Mouse (Mus musculus) liver, embryonic 11.5 days (tissue): ENCODE measurements around the gene Ocln. TPM values are rescaled to one million over a fixed set of nuclear protein-coding genes. Genes with fewer than 3 reads are reported as not detected.

Experiments
- ATAC-seq: fragments of 200-750 bp; cut with Nextera tagmentation; replicated peaks from 2 replicates; pipeline ENCODE4 v1.8.0; 2017; ENCODE audit warnings: moderate number of reproducible peaks, mild to moderate bottlenecking, moderate TSS enrichment, moderate library complexity; ENCODE audit not compliant: low FRiP score
- DNase-seq: peaks from one replicate; pipeline ENCODE4 v3.0.0-alpha.2; 2017; ENCODE audit warnings: low spot score
- H3K27ac ChIP-seq: fragments of 300-500 bp; sonication (generic); 2 replicates; pipeline ENCODE4 v1.5.1; 2014; ENCODE audit warnings: mild to moderate bottlenecking, low read depth, low read length, control low read depth
- H3K27me3 ChIP-seq: fragments of 300-500 bp; sonication (generic); replicated peaks from 2 replicates; pipeline ENCODE4 v1.6.1; 2014; ENCODE audit warnings: low read length, mixed read lengths; ENCODE audit not compliant: control insufficient read depth, insufficient read depth
- H3K36me3 ChIP-seq: fragments of 300-500 bp; sonication (generic); 2 replicates; pipeline ENCODE4 v1.6.1; 2014; ENCODE audit warnings: mild to moderate bottlenecking, low read length, moderate library complexity, mixed read lengths; ENCODE audit not compliant: control insufficient read depth, insufficient read depth
- H3K4me1 ChIP-seq: fragments of 300-500 bp; sonication (generic); replicated peaks from 2 replicates; pipeline ENCODE4 v1.6.1; 2014; ENCODE audit warnings: low read length, mixed read lengths; ENCODE audit not compliant: control insufficient read depth, insufficient read depth
- H3K4me2 ChIP-seq: fragments of 300-500 bp; sonication (generic); 2 replicates; pipeline ENCODE4 v1.6.1; 2014; ENCODE audit warnings: mild to moderate bottlenecking, control low read depth, moderate library complexity
- H3K4me3 ChIP-seq: fragments of 300-500 bp; sonication (generic); 2 replicates; pipeline ENCODE4 v1.5.1; 2014; ENCODE audit warnings: low read depth, low read length, control low read depth
- H3K9ac ChIP-seq: fragments of 300-500 bp; sonication (generic); 2 replicates; pipeline ENCODE4 v1.6.1; 2014; ENCODE audit warnings: low read depth, low read length, control low read depth
- H3K9me3 ChIP-seq: fragments of 300-500 bp; sonication (generic); 2 replicates; pipeline ENCODE4 v1.6.1; 2016; ENCODE audit warnings: low read length, inconsistent platforms, mixed read lengths; ENCODE audit not compliant: control insufficient read depth
- WGBS: fragments of 180-500 bp; shearing (Covaris S2); extraction: QIAGEN DNeasy Blood & Tissue Kit; methylation state at CpG from one replicate; pipeline ENCODE4 v1.1.7; 2014; 5-methylcytosine and 5-hydroxymethylcytosine counted together
- polyA plus RNA-seq: library from polyadenylated mRNA; unstranded; fragments of >200 nt; fragmentation: Nextera tagmentation; extraction: Ambion mirVana; gene quantifications from 2 replicates; pipeline ENCODE4 v1.2.1, GENCODE M21; 2014

Ocln gene
- polyA plus RNA-seq, 1 experiment from 2014 or later, result 8.5 TPM

GRCm38 (mm10) chr13:100553042-100553437, 522 bp upstream of the Ocln start:
- Histone ChIP-seq H3K4me3 (peak overlapping the region; percentile 67), H3K36me3 (no peaks in the 10 kb centered on the region), H3K4me2 (peak overlapping the region; percentile 92), H3K27ac (no peak overlapping the region), H3K9me3 (no peaks in the 10 kb centered on the region), H3K9ac (no peak overlapping the region), H3K27me3 (peaks cover 44% of the 10 kb centered on the region), H3K4me1 (0 out of 2 replicates have a peak, but pooled peaks cover 5% of the 10 kb centered on the region)
- 11% methylated on average over 12 of the region's 12 CpGs for WGBS
- no peak for DNase-seq
- no peak for ATAC-seq

- Histone ChIP-seq H3K4me2 (peak overlapping the region; percentile 92), H3K4me3 (peak overlapping the region; percentile 67), H3K27me3 (peaks cover 44% of the 10 kb centered on the region), H3K4me1 (0 out of 2 replicates have a peak, but pooled peaks cover 5% of the 10 kb centered on the region), H3K27ac (no peak overlapping the region), H3K9ac (peak overlapping the region; percentile 57), H3K9me3 (no peaks in the 10 kb centered on the region), H3K36me3 (no peaks in the 10 kb centered on the region)
- ATAC-seq (peak; percentile 11; the same call in 1 of the 2 replicates), DNase-seq (no peak)
- WGBS, result under 1% methylated on average over 35 of the region's 35 CpGs
These were observed 529 bp downstream of the Ocln start for GRCm38 (mm10) chr13:100552009-100552368.

- Histone ChIP-seq H3K4me2 (peak overlapping the region; percentile 92), H3K27me3 (peaks cover 44% of the 10 kb centered on the region), H3K9me3 (no peaks in the 10 kb centered on the region), H3K36me3 (no peaks in the 10 kb centered on the region), H3K4me3 (peak overlapping the region; percentile 67), H3K27ac (no peak overlapping the region), H3K9ac (peak overlapping the region; percentile 57), H3K4me1 (0 out of 2 replicates have a peak, but pooled peaks cover 5% of the 10 kb centered on the region)
- WGBS, result 1% methylated on average over 41 of the region's 41 CpGs
- DNase-seq, result peak; percentile 49
- ATAC-seq, result no peak
These were observed 1.0 kb downstream of the Ocln start for GRCm38 (mm10) chr13:100551371-100552008.

GRCm38 (mm10) chr13:100547269-100547668, 5.2 kb downstream of the Ocln start:
- Histone ChIP-seq H3K27me3 (peaks cover 28% of the 10 kb centered on the region), H3K27ac (no peak overlapping the region), H3K4me2 (no peak overlapping the region), H3K4me1 (0 out of 2 replicates have a peak, but pooled peaks cover 5% of the 10 kb centered on the region), H3K9me3 (no peaks in the 10 kb centered on the region), H3K9ac (no peak overlapping the region), H3K36me3 (no peaks in the 10 kb centered on the region), H3K4me3 (no peak overlapping the region)
- ATAC-seq (no peak), DNase-seq (no peak)
- WGBS, result 79% methylated on average over 5 of the region's 5 CpGs

GRCm38 (mm10) chr13:100545510-100545909, 7.0 kb downstream of the Ocln start:
- no peak for ATAC-seq
- no peak for DNase-seq
- peaks cover 11% of the 10 kb centered on the region for H3K27me3 ChIP-seq
- no peak overlapping the region for H3K4me3 ChIP-seq
- no peak overlapping the region for H3K9ac ChIP-seq
- no peak overlapping the region for H3K4me2 ChIP-seq
- no peaks in the 10 kb centered on the region for H3K36me3 ChIP-seq
- no peaks in the 10 kb centered on the region for H3K9me3 ChIP-seq
- no peak overlapping the region for H3K27ac ChIP-seq
- 66% methylated on average over 3 of the region's 3 CpGs for WGBS
- H3K4me1 ChIP-seq, result no peaks in the 10 kb centered on the region

GRCm38 (mm10) chr13:100544220-100544662, 8.3 kb downstream of the Ocln start:
- Histone ChIP-seq H3K27me3 (no peaks in the 10 kb centered on the region), H3K4me1 (no peaks in the 10 kb centered on the region), H3K36me3 (no peaks in the 10 kb centered on the region), H3K4me3 (no peak overlapping the region), H3K9me3 (no peaks in the 10 kb centered on the region), H3K9ac (no peak overlapping the region), H3K4me2 (no peak overlapping the region), H3K27ac (0 out of 2 replicates have a peak overlapping the region, but pooled peaks have one; percentile 39)
- no peak for DNase-seq
- WGBS, result 53% methylated on average over 4 of the region's 4 CpGs
- ATAC-seq, result no peak

- Histone ChIP-seq H3K27ac (peak overlapping the region; percentile 8; the same call in 1 of the 2 replicates), H3K4me3 (no peak overlapping the region)
These were observed 9.3 kb downstream of the Ocln start for GRCm38 (mm10) chr13:100543011-100543767.

GRCm38 (mm10) chr13:100536149-100536548, 16.4 kb downstream of the Ocln start:
- no peaks in the 10 kb centered on the region for H3K27me3 ChIP-seq
- ATAC-seq (no peak), DNase-seq (no peak)
- H3K4me2 ChIP-seq, result no peak overlapping the region
- no peak overlapping the region for H3K4me3 ChIP-seq
- H3K27ac ChIP-seq, result no peak overlapping the region
- no peaks in the 10 kb centered on the region; the same call in 1 of the 2 replicates for H3K4me1 ChIP-seq
- WGBS, result 64% methylated on average over 3 of the region's 3 CpGs
- no peak overlapping the region for H3K9ac ChIP-seq
- no peaks in the 10 kb centered on the region for H3K36me3 ChIP-seq
- H3K9me3 ChIP-seq, result no peaks in the 10 kb centered on the region

More at GRCm38 (mm10) chr13:100543011-100543767, 9.3 kb downstream of the Ocln start:
- Histone ChIP-seq H3K4me2 (no peak overlapping the region), H3K9ac (no peak overlapping the region), H3K4me1 (no peaks in the 10 kb centered on the region), H3K36me3 (no peaks in the 10 kb centered on the region), H3K27me3 (no peaks in the 10 kb centered on the region), H3K9me3 (no peaks in the 10 kb centered on the region)
- no peak for DNase-seq
- ATAC-seq, result no peak
- WGBS, result 67% methylated on average over 10 of the region's 10 CpGs
